9 mouse cellular contexts compared by ENCODE assay signal in genomic region chr9:123850705-123851061, GRCm38 (mm10). TPM values are rescaled to one million over a fixed set of nuclear protein-coding genes. Genes with fewer than 3 reads are reported as not detected.
DNase-seq lines count a peak whose midpoint lies in the region; ATAC-seq and TF ChIP-seq lines count a peak whose summit lies in the region.
"Had no signal": no experiment of that assay in that cellular context is flagged by ENCODE, and none has a peak within 500 bp of the region (broad histone marks: within the 10 kb centered on the region; RNA-seq: fewer than 3 reads in every experiment).

No protein-coding gene starts in this region.

- peak; percentile 17; the same call in 1 of the 2 replicates for ATAC-seq in heart, postnatal 0 days (ENCODE audit: insufficient read depth, low read depth)
- ATAC-seq in limb, embryonic 12.5 days (ENCODE audit: insufficient number of reproducible peaks, insufficient read depth, low FRiP score, low TSS enrichment, low read depth) = no peak

- H3K9me3 ChIP-seq in erythroblast, embryonic 14.5 days (ENCODE audit: control insufficient read depth, low read length) = no peaks in the 10 kb centered on the region
- no peaks in the 10 kb centered on the region for H3K9me3 ChIP-seq in heart, postnatal 0 days (replicated peaks; ENCODE audit: control insufficient read depth, low read length)
- no peaks in the 10 kb centered on the region for H3K9me3 ChIP-seq in limb, embryonic 12.5 days
- no peaks in the 10 kb centered on the region for H3K9me3 ChIP-seq in midbrain, embryonic 10.5 days (replicated peaks)

- H3K27me3 ChIP-seq in erythroblast, embryonic 14.5 days (ENCODE audit: control insufficient read depth) = no peaks in the 10 kb centered on the region; the same call in none of the 2 replicates
- H3K27me3 ChIP-seq in heart, postnatal 0 days (ENCODE audit: control insufficient read depth, insufficient read depth, low read length) = no peaks in the 10 kb centered on the region
- no peaks in the 10 kb centered on the region for H3K27me3 ChIP-seq in limb, embryonic 12.5 days
- no peaks in the 10 kb centered on the region for H3K27me3 ChIP-seq in midbrain, embryonic 10.5 days (ENCODE audit: low read depth, poor library complexity, severe bottlenecking)

- TF ChIP-seq EP300 in heart, postnatal 0 days (IDR thresholded peaks at IDR 0.05; ENCODE audit: low read depth) = no peak

- peak overlapping the region; percentile 64 for H3K4me2 ChIP-seq in heart, postnatal 0 days (ENCODE audit: low read depth, low read length)
- H3K4me2 ChIP-seq in limb, embryonic 12.5 days = peak overlapping the region; percentile 71

- peak; percentile 18 for DNase-seq in cerebellum, adult 11 months
- no peak for DNase-seq in cerebellum, postnatal 4 days (ENCODE audit: low spot score in 2 of 2)
- peak; percentile 17 for DNase-seq in ZHBTc4 (ENCODE audit: low read depth, low spot score)
- DNase-seq in heart, postnatal 0 days (ENCODE audit: low spot score) = peak; percentile 66
- DNase-seq in midbrain, embryonic 10.5 days (ENCODE audit: low spot score) = no peak
- DNase-seq in thymus, postnatal 10 days (ENCODE audit: low spot score in 2 of 2) = peak; percentile 58 to 61

- peak overlapping the region; percentile 93 for H3K9ac ChIP-seq in heart, postnatal 0 days (replicated peaks; ENCODE audit: low read depth, low read length)
- peak overlapping the region; percentile 74 for H3K9ac ChIP-seq in limb, embryonic 12.5 days (replicated peaks)

- peak overlapping the region; percentile 99 for H3K27ac ChIP-seq in heart, postnatal 0 days (ENCODE audit: low read depth)
- peak overlapping the region; percentile 97; the same call in 1 of the 2 replicates for H3K27ac ChIP-seq in limb, embryonic 12.5 days
- H3K27ac ChIP-seq in midbrain, embryonic 10.5 days (replicated peaks) = peak overlapping the region; percentile 90; the same call in 1 of the 2 replicates

- peaks cover 58% of the 10 kb centered on the region for H3K4me1 ChIP-seq in erythroblast, embryonic 14.5 days (ENCODE audit: control insufficient read depth)
- peaks cover 29% of the 10 kb centered on the region for H3K4me1 ChIP-seq in heart, postnatal 0 days (ENCODE audit: control insufficient read depth, insufficient read depth)
- peaks cover 12% of the 10 kb centered on the region; the same call in 1 of the 2 replicates for H3K4me1 ChIP-seq in limb, embryonic 12.5 days (replicated peaks)
- H3K4me1 ChIP-seq in midbrain, embryonic 10.5 days = peaks cover 21% of the 10 kb centered on the region

- H3K4me3 ChIP-seq in erythroblast, embryonic 14.5 days (replicated peaks) = peak overlapping the region; percentile 78
- H3K4me3 ChIP-seq in heart, postnatal 0 days (ENCODE audit: low read depth, low read length) = peak overlapping the region; percentile 90
- H3K4me3 ChIP-seq in limb, embryonic 12.5 days (replicated peaks) = peak overlapping the region; percentile 69
- H3K4me3 ChIP-seq in midbrain, embryonic 10.5 days = peak overlapping the region; percentile 72

- TF ChIP-seq CTCF in heart, postnatal 0 days (IDR thresholded peaks at IDR 0.05; ENCODE audit: low read depth) = no peak

- H3K36me3 ChIP-seq in erythroblast, embryonic 14.5 days (ENCODE audit: control insufficient read depth) = no peaks in the 10 kb centered on the region; the same call in 1 of the 2 replicates
- no peaks in the 10 kb centered on the region for H3K36me3 ChIP-seq in heart, postnatal 0 days (replicated peaks; ENCODE audit: control insufficient read depth, insufficient read depth, low read length)
- no peaks in the 10 kb centered on the region for H3K36me3 ChIP-seq in limb, embryonic 12.5 days
- H3K36me3 ChIP-seq in midbrain, embryonic 10.5 days = no peaks in the 10 kb centered on the region

- WGBS in heart, postnatal 0 days = 2% methylated on average over 2 of the region's 2 CpGs
- 2% methylated on average over 2 of the region's 2 CpGs for WGBS in limb, embryonic 12.5 days
- WGBS in midbrain, embryonic 10.5 days = 14% methylated on average over 2 of the region's 2 CpGs

RNA-seq across cellular contexts. Expression of gene Fyco1, which starts 1.0 kb away (rescaled TPM):
- 0.07 and 0.08 TPM in 2 replicates for polyA plus RNA-seq in erythroblast, embryonic 14.5 days (2012)
- 62.5 and 82.7 TPM in 2 replicates for total RNA-seq in heart, postnatal 0 days (2014; rRNA removed; ENCODE audit: low replicate concordance)
- 35.3 and 40.9 TPM in 2 replicates for polyA plus RNA-seq in heart, postnatal 0 days (2015; fragmentation: Nextera tagmentation; extraction: Ambion mirVana)
- 15.0 and 15.2 TPM in 2 replicates for polyA plus RNA-seq in limb, embryonic 12.5 days (2016; fragmentation: Nextera tagmentation; extraction: Ambion mirVana)
- polyA plus RNA-seq in midbrain, embryonic 10.5 days (2016; fragmentation: Nextera tagmentation; extraction: Ambion mirVana) = 10.8 and 12.0 TPM in 2 replicates

RNA-seq across cellular contexts. Expression of gene Xcr1, which starts 11.1 kb away (rescaled TPM):
- polyA plus RNA-seq in erythroblast, embryonic 14.5 days (2012) = not detected in 2 replicates
- not detected in 2 replicates for total RNA-seq in heart, postnatal 0 days (2014; rRNA removed; ENCODE audit: low replicate concordance)
- 0.11 and 0.12 TPM in 2 replicates for polyA plus RNA-seq in heart, postnatal 0 days (2015; fragmentation: Nextera tagmentation; extraction: Ambion mirVana)
- polyA plus RNA-seq in limb, embryonic 12.5 days (2016; fragmentation: Nextera tagmentation; extraction: Ambion mirVana) = 0.04 TPM in 1 of 2 replicates, not detected in the other
- 0.02 TPM in 1 of 2 replicates, not detected in the other for polyA plus RNA-seq in midbrain, embryonic 10.5 days (2016; fragmentation: Nextera tagmentation; extraction: Ambion mirVana)
- total RNA-seq: layer of hippocampus, postnatal 36 days had no signal

RNA-seq across cellular contexts. Expression of gene Cxcr6, which starts 44.4 kb away (rescaled TPM):
- 0.03 TPM in 1 of 2 replicates, not detected in the other for polyA plus RNA-seq in erythroblast, embryonic 14.5 days (2012)
- total RNA-seq in heart, postnatal 0 days (2014; rRNA removed; ENCODE audit: low replicate concordance) = not detected in 2 replicates
- 0.14 and 0.30 TPM in 2 replicates for polyA plus RNA-seq in heart, postnatal 0 days (2015; fragmentation: Nextera tagmentation; extraction: Ambion mirVana)
- polyA plus RNA-seq in limb, embryonic 12.5 days (2016; fragmentation: Nextera tagmentation; extraction: Ambion mirVana) = 0.28 TPM in 1 of 2 replicates, not detected in the other
- 0.17 and 0.25 TPM in 2 replicates for polyA plus RNA-seq in midbrain, embryonic 10.5 days (2016; fragmentation: Nextera tagmentation; extraction: Ambion mirVana)
- total RNA-seq: layer of hippocampus, postnatal 36 days had no signal

Comparison
In these comparisons a context has a peak if more than half of its experiments do, and no peak if none do; other contexts are left out.
1. DNase-seq: peak in cerebellum, adult 11 months (single experiment), ZHBTc4 (single experiment), heart, postnatal 0 days (single experiment) and thymus, postnatal 10 days (2 of 2); none in cerebellum, postnatal 4 days (0 of 2) and midbrain, embryonic 10.5 days (single experiment).
2. RNA of gene Fyco1, which starts 1.0 kb away (polyA plus RNA-seq): 35.3 to 40.9 TPM in heart, postnatal 0 days, 15.0 to 15.2 TPM in limb, embryonic 12.5 days and 10.8 to 12.0 TPM in midbrain, embryonic 10.5 days; 0.07 to 0.08 TPM in erythroblast, embryonic 14.5 days; every median in the first group is over 10 times any median in the second.
3. Peak in every context shown above with its lines, with median percentiles within 50 percentile points of each other: H3K4me3 ChIP-seq and H3K27ac ChIP-seq.